ENCODE assay signal across 23 mouse cellular contexts in the genomic region with DNA sequence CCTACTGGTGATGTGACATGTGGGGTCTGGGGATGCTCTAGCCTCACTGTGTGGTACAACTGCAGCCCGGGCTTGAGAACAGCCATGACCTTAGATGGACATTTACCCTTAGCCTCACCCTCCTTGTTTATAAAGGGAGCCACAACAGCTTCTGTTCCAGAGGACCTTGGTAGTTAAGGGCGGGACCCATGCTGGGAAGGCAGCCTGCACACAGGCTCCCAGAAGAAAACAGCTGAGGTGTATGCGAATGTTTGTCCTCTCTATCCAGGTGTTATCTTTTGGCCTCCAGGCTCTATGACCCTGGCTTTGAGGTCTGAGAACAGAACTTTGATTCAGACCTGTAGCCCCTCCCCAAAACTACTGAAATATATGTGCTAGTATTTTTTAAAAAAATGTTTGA.
DNase-seq lines count a peak whose midpoint lies in the region; ATAC-seq and TF ChIP-seq lines count a peak whose summit lies in the region.
"Had no signal": no experiment of that assay in that cellular context is flagged by ENCODE, and none has a peak within 500 bp of the region (broad histone marks: within the 10 kb centered on the region; RNA-seq: fewer than 3 reads in every experiment).

No protein-coding gene starts in this region.

- intact Hi-C loops in left cerebral cortex, postnatal 14 days (cut with DNase I), result no loop called here

- H3K4me1 ChIP-seq in heart, embryonic 13.5 days, result no peaks in the 10 kb centered on the region
- peaks cover 60% of the 10 kb centered on the region for H3K4me1 ChIP-seq in liver, embryonic 12.5 days
- H3K4me1 ChIP-seq in cerebellum, adult 2 months (ENCODE audit: control insufficient read depth, insufficient read depth, low read length), result no peaks in the 10 kb centered on the region
- H3K4me1 ChIP-seq: embryonic facial prominence, embryonic 15.5 days; forebrain, embryonic 12.5 days; heart, embryonic 15.5 days had no signal

- no peak overlapping the region for H3K4me2 ChIP-seq in heart, embryonic 13.5 days
- H3K4me2 ChIP-seq in liver, embryonic 12.5 days, result peak overlapping the region; percentile 67
- H3K4me2 ChIP-seq: embryonic facial prominence, embryonic 15.5 days; forebrain, embryonic 12.5 days; heart, embryonic 15.5 days; hindbrain, embryonic 14.5 days had no signal

- no peak for DNase-seq in heart, adult 8-10 months (ENCODE audit: low spot score)
- no peak for DNase-seq in cerebellum, adult 2 months
- no peak for DNase-seq in left cerebral cortex, postnatal 14 days (ENCODE audit: low spot score in 2 of 2)
- no peak for DNase-seq in right cerebral cortex, postnatal 25 days
- DNase-seq: adrenal gland, adult 8-10 months; cerebellum, adult 9-11 months; gastrocnemius, adult 2 months; heart, postnatal 4 days; kidney, adult 2 months; kidney, postnatal 10 days had no signal

- no peak for TF ChIP-seq POLR2A in cerebellum, adult 2 months (IDR thresholded peaks at IDR 0.05; ENCODE audit: borderline replicate concordance, insufficient read depth, low read length)

- no peaks in the 10 kb centered on the region for H3K9me3 ChIP-seq in heart, embryonic 13.5 days
- no peaks in the 10 kb centered on the region for H3K9me3 ChIP-seq in liver, embryonic 12.5 days (replicated peaks)
- H3K9me3 ChIP-seq: embryonic facial prominence, embryonic 15.5 days; forebrain, embryonic 12.5 days; heart, embryonic 15.5 days; limb, embryonic 10.5 days had no signal

- no peak overlapping the region for H3K4me3 ChIP-seq in heart, embryonic 13.5 days
- no peak overlapping the region for H3K4me3 ChIP-seq in liver, embryonic 12.5 days
- H3K4me3 ChIP-seq in cerebellum, adult 2 months (replicated peaks; ENCODE audit: insufficient read depth, low read depth, low read length), result no peak overlapping the region
- H3K4me3 ChIP-seq: embryonic facial prominence, embryonic 15.5 days; forebrain, embryonic 12.5 days; gastrocnemius, adult 2 months; heart, embryonic 15.5 days; limb, embryonic 10.5 days had no signal

- peak overlapping the region; percentile 13; the same call in 1 of the 2 replicates for H3K27ac ChIP-seq in heart, embryonic 13.5 days (replicated peaks)
- H3K27ac ChIP-seq in liver, embryonic 12.5 days, result peak overlapping the region; percentile 91
- no peak overlapping the region for H3K27ac ChIP-seq in cerebellum, adult 2 months (ENCODE audit: insufficient read depth, low read length)
- H3K27ac ChIP-seq: embryonic facial prominence, embryonic 15.5 days; forebrain, embryonic 12.5 days; gastrocnemius, adult 2 months; heart, embryonic 15.5 days; hindbrain, embryonic 14.5 days; limb, embryonic 10.5 days; macrophage had no signal

- H3K36me3 ChIP-seq in heart, embryonic 13.5 days, result no peaks in the 10 kb centered on the region
- H3K36me3 ChIP-seq in liver, embryonic 12.5 days, result no peaks in the 10 kb centered on the region
- H3K36me3 ChIP-seq: embryonic facial prominence, embryonic 15.5 days; forebrain, embryonic 12.5 days; heart, embryonic 15.5 days; limb, embryonic 10.5 days had no signal

- ATAC-seq in heart, embryonic 13.5 days (ENCODE audit: extremely low read depth, insufficient number of reproducible peaks, low FRiP score, low TSS enrichment), result no peak
- 0 out of 2 replicates have a peak, but pooled peaks have one; percentile 11 for ATAC-seq in erythroblast, adult 5-6 weeks (replicated peaks; ENCODE audit: low FRiP score, poor library complexity, severe bottlenecking)
- ATAC-seq in liver, embryonic 12.5 days, result peak; percentile 67
- ATAC-seq: activated CD4-positive, CD25-positive, alpha-beta regulatory T cell, adult 4 months; inflammation-experienced regulatory T-cells, adult 6 months; lung, postnatal 0 days; midbrain, embryonic 16.5 days had no signal

- H3K27me3 ChIP-seq in heart, embryonic 13.5 days (replicated peaks), result no peaks in the 10 kb centered on the region
- no peaks in the 10 kb centered on the region; the same call in 1 of the 2 replicates for H3K27me3 ChIP-seq in liver, embryonic 12.5 days (replicated peaks)
- no peaks in the 10 kb centered on the region for H3K27me3 ChIP-seq in cerebellum, adult 2 months (ENCODE audit: control insufficient read depth, insufficient read depth, low read length)
- H3K27me3 ChIP-seq: embryonic facial prominence, embryonic 15.5 days; forebrain, embryonic 12.5 days; heart, embryonic 15.5 days had no signal

- no peak overlapping the region for H3K9ac ChIP-seq in heart, embryonic 13.5 days
- peak overlapping the region; percentile 64 for H3K9ac ChIP-seq in liver, embryonic 12.5 days
- H3K9ac ChIP-seq: embryonic facial prominence, embryonic 15.5 days; forebrain, embryonic 12.5 days; heart, embryonic 15.5 days; hindbrain, embryonic 14.5 days had no signal

- TF ChIP-seq CTCF in cerebellum, adult 2 months (IDR thresholded peaks at IDR 0.05; ENCODE audit: borderline replicate concordance, insufficient read depth, low read depth, low read length), result no peak

- 58% methylated on average over 3 of the region's 3 CpGs for WGBS in heart, embryonic 13.5 days
- WGBS in liver, embryonic 12.5 days (ENCODE audit: insufficient replicate concordance), result 63% methylated on average over 3 of the region's 3 CpGs
- WGBS in cerebellum, adult 2 months, result 89% methylated on average over 3 of the region's 3 CpGs
